Mouse (Mus musculus): ENCODE measurements at regions not wholly inside any gene's neighbourhood (a gene's known extent, or its start where the extent isn't known, plus 50 kb on each side); places are given as distances from the start of the nearest gene placed in this dataset.

DNA sequence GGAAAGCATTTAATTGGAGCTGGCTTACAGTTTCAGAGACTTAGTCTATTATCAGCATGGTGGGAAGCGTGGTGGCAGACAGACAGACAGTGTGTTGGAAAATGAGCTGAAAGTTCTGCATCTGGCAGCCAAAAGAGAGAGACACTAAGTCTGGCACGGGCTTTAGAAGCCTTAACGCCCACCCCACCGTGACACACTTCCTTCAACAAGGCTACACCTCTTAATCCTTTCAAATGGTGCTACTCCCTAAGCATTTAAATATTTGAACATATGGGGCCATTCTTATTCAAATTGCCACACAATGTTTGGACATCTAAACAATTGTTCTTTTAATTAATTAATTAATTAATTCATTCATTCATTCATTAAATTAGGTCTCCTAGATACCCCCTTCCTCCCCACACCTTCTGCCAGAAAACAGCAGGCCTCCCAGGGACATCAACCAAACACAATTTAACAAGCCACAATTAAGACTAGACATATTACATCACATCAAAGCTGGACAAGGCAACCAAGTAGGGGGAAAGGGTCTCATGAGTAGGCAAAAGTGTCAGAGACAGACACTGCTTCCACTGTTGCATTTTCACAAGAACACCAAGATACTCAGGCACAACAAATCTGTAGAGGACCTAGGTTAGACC is 135.4 kb upstream of the Ptbp2 start:
- Histone ChIP-seq H3K27me3 (ENCODE audit: control insufficient read depth, insufficient read depth, low read length) (no peaks in the 10 kb centered on the region), H3K9ac (ENCODE audit: low read length) (no peak overlapping the region), H3K27ac (ENCODE audit: low read length) (no peak overlapping the region), H3K4me2 (ENCODE audit: low read depth, low read length) (no peak overlapping the region), H3K4me1 (ENCODE audit: control insufficient read depth, insufficient read depth, low read length) (no peaks in the 10 kb centered on the region), H3K9me3 (replicated peaks; ENCODE audit: control insufficient read depth, low read length) (no peaks in the 10 kb centered on the region), H3K36me3 (ENCODE audit: control insufficient read depth, insufficient read depth) (no peaks in the 10 kb centered on the region), H3K4me3 (ENCODE audit: low read length) (no peak overlapping the region)
- WGBS: 81% methylated on average over 4 of the region's 4 CpGs
- ATAC-seq (replicated peaks; ENCODE audit: extremely low read depth, insufficient read depth, low FRiP score): no peak

DNA sequence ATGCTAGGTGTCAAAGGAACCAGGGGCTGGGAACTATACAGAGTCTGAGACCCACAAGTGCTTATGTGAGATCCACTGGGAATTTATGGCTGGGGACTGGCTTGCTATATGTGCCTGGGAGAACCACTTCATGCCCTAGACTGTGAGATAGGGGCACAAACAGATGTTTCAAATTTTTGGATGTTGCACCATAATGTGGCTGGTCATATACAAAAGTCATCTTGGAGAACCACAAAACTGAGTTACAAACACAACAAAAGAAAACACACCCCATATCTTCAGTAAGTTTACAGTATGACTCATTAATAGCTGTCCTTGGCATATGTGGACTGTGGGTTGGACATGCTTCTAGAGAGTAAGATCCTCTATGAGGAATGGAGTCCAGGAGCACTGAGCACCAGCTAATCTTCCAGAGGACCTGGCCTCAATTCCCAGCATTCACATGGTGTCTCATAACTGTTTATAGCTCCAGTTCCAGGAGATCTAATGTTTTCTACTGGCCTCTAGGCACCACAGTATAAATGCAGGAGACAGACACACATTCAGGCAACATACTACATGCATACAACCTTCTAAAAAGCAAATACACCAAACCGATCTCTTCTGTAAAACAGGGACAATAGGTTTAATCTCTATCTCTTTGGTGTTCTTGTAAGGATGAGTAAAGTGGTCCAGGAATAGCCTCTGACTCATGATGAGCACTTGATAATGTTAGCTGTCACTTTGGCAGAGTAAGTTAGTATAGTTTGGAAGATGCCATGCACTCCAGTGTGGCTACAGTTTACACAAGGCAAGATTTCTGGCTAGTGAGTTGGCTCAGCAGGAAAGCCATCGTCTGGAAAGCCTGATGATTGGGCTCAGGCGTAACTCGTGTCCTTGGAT is 132.0 kb upstream of the Ptbp2 start:
- Histone ChIP-seq H3K4me1 (ENCODE audit: control insufficient read depth, insufficient read depth, low read length) (no peaks in the 10 kb centered on the region), H3K9ac (ENCODE audit: low read length) (no peak overlapping the region), H3K27ac (ENCODE audit: low read length) (no peak overlapping the region), H3K9me3 (replicated peaks; ENCODE audit: control insufficient read depth, low read length) (no peaks in the 10 kb centered on the region), H3K4me3 (ENCODE audit: low read length) (no peak overlapping the region), H3K27me3 (ENCODE audit: control insufficient read depth, insufficient read depth, low read length) (no peaks in the 10 kb centered on the region), H3K36me3 (ENCODE audit: control insufficient read depth, insufficient read depth) (no peaks in the 10 kb centered on the region), H3K4me2 (ENCODE audit: low read depth, low read length) (no peak overlapping the region)
- ATAC-seq (replicated peaks; ENCODE audit: extremely low read depth, insufficient read depth, low FRiP score): no peak
- 51% methylated on average over 4 of the region's 4 CpGs for WGBS

DNA sequence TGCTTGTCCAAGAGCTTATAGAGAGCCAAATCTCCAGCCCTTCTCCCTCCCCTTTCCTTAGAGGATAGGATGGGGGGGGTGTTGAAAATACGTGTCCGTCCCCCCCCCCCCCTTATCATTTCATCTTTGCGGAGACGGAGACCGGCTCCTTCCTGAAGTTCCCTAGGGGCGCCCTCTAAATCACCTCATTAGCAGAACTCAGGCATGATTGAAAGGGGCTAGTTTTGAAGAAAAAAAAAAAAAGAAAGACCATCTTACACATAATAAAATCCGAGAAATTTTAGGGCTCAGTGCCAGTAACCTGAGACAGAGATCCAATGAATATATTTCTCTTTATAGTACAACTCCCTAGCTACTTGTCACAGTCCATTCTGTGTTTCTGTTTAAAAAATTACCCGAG is 127.3 kb upstream of the Ptbp2 start:
- 50% methylated on average over 8 of the region's 8 CpGs for WGBS
- no peaks in the 10 kb centered on the region for H3K27me3 ChIP-seq (ENCODE audit: control insufficient read depth, insufficient read depth, low read length)
- no peak for ATAC-seq (replicated peaks; ENCODE audit: extremely low read depth, insufficient read depth, low FRiP score)

DNA sequence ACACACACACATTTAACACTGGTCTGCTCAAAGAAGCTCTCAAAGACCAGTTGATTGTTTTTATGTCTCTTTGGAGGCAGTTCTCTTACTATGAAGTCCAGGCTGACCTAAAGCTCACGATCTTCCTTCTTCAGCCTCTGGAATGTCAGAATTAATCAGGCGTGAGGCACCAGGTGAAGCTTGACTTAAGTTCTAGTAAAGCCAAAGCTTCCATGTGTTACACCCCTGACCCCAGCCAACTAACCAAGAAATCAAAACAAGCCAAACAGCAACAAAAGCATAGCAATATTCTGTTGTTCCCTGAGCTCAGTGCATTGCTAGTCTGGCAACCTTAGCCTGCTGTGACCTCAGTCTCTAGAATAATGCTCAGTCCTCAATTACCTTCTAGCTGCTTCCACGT is 120.0 kb upstream of the Ptbp2 start:
- ATAC-seq (replicated peaks; ENCODE audit: extremely low read depth, insufficient read depth, low FRiP score): no peak
- WGBS: 74% methylated on average over 3 of the region's 3 CpGs
- Histone ChIP-seq H3K27me3 (ENCODE audit: control insufficient read depth, insufficient read depth, low read length) (no peaks in the 10 kb centered on the region), H3K9ac (ENCODE audit: low read length) (no peak overlapping the region), H3K4me3 (ENCODE audit: low read length) (no peak overlapping the region), H3K4me2 (ENCODE audit: low read depth, low read length) (no peak overlapping the region), H3K36me3 (ENCODE audit: control insufficient read depth, insufficient read depth) (no peaks in the 10 kb centered on the region), H3K9me3 (replicated peaks; ENCODE audit: control insufficient read depth, low read length) (no peaks in the 10 kb centered on the region), H3K27ac (ENCODE audit: low read length) (no peak overlapping the region), H3K4me1 (ENCODE audit: control insufficient read depth, insufficient read depth, low read length) (no peaks in the 10 kb centered on the region)

More for the DNA sequence above, 127.3 kb upstream of the Ptbp2 start:
- H3K4me3 ChIP-seq (ENCODE audit: low read length): no peak overlapping the region
- H3K4me1 ChIP-seq (ENCODE audit: control insufficient read depth, insufficient read depth, low read length): no peaks in the 10 kb centered on the region
- no peak overlapping the region for H3K9ac ChIP-seq (ENCODE audit: low read length)
- no peak overlapping the region for H3K27ac ChIP-seq (ENCODE audit: low read length)
- H3K9me3 ChIP-seq (replicated peaks; ENCODE audit: control insufficient read depth, low read length): no peaks in the 10 kb centered on the region
- no peaks in the 10 kb centered on the region for H3K36me3 ChIP-seq (ENCODE audit: control insufficient read depth, insufficient read depth)
- H3K4me2 ChIP-seq (ENCODE audit: low read depth, low read length): no peak overlapping the region

DNA sequence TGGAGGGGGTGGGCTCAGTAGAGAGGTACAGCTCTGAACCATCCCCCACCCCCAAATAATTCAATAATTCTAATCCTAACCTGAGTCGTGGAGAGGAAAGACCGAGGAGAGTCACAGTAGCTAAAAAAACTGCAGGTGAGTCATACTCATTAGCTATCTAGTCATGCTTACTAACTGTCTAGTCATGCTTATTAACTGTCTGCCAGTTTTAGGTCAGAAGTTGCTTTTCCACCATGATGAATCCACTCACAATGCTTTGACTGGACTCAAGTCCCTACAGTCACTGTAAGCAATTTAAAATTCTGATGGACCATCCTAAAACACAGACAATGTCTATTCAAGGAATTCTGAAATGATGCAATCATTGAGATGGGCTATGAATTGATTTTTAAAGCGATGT is 110.9 kb upstream of the Ptbp2 start:
- Histone ChIP-seq H3K4me3 (ENCODE audit: low read length) (no peak overlapping the region), H3K9me3 (replicated peaks; ENCODE audit: control insufficient read depth, low read length) (no peaks in the 10 kb centered on the region), H3K9ac (ENCODE audit: low read length) (no peak overlapping the region), H3K36me3 (ENCODE audit: control insufficient read depth, insufficient read depth) (no peaks in the 10 kb centered on the region), H3K27ac (ENCODE audit: low read length) (no peak overlapping the region), H3K4me2 (ENCODE audit: low read depth, low read length) (no peak overlapping the region), H3K4me1 (ENCODE audit: control insufficient read depth, insufficient read depth, low read length) (0 out of 2 replicates have a peak, but pooled peaks cover 5% of the 10 kb centered on the region), H3K27me3 (ENCODE audit: control insufficient read depth, insufficient read depth, low read length) (no peaks in the 10 kb centered on the region)
- 89% methylated on average over 3 of the region's 3 CpGs for WGBS
- no peak for ATAC-seq (replicated peaks; ENCODE audit: extremely low read depth, insufficient read depth, low FRiP score)

DNA sequence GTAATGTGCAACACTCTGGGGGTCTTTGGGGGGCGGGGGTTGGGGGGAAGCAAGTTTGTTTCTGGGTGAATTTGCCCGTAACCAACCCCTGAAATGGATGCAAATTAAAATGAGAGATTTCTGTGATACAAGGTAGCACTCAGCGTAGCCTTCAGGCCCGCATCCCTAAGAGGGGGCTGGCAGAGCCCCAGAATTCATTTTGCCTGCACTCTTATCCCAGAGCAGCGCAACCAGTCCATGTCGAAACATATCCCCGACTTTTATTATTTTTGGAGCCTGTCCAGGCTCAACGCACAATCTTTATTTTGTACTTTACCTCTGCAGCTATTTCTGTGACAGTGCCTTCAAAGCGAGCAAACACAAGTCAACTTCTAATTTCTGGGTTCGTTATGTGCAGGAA is 109.8 kb upstream of the Ptbp2 start:
- peak overlapping the region; percentile 40 for H3K4me3 ChIP-seq (ENCODE audit: low read length)
- 24% methylated on average over 10 of the region's 10 CpGs for WGBS
- no peak for ATAC-seq (replicated peaks; ENCODE audit: extremely low read depth, insufficient read depth, low FRiP score)

DNA sequence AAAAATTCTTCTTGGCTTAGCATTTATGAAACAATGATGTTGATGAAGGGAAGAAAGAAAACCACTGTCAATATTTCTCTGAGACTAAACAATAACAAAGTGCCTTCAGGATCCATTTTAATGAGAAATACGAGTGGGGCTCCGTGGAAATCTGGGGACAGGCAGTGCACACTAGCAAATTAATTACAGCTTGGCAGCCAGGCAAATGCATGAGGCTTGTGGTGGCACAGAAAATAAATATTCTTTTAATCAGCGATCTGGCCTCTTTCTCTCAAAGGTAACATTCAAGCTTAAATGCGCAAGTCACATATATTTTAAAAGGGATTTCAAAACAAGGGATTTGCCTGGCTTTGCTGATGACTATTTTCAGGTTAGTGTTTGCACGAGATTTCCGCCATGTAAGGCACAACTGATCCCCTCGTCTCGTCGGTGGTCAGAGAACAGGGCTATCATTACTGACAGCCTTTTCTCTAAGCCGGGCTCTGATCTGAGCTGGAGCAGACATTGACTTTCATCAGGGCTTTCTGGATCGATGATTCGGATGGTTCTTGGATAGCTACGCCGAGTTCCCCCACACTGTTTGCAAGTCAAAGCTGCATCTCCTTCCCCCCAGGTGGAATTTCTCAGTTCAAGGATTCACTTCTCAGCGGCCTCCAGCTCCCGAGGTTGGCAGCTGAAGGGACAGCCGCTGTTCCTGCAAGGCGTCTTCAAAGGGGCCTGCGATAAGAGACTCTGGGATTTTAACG is 109.1 kb upstream of the Ptbp2 start:
- no peaks in the 10 kb centered on the region for H3K9me3 ChIP-seq (replicated peaks; ENCODE audit: control insufficient read depth, low read length)
- no peaks in the 10 kb centered on the region for H3K36me3 ChIP-seq (ENCODE audit: control insufficient read depth, insufficient read depth)
- H3K4me2 ChIP-seq (ENCODE audit: low read depth, low read length): peak overlapping the region; percentile 65
- peak overlapping the region; percentile 40 for H3K4me3 ChIP-seq (ENCODE audit: low read length)
- no peak for ATAC-seq (replicated peaks; ENCODE audit: extremely low read depth, insufficient read depth, low FRiP score)
- peak overlapping the region; percentile 52 for H3K9ac ChIP-seq (ENCODE audit: low read length)
- WGBS: 18% methylated on average over 20 of the region's 20 CpGs
- 0 out of 2 replicates have a peak, but pooled peaks cover 5% of the 10 kb centered on the region for H3K4me1 ChIP-seq (ENCODE audit: control insufficient read depth, insufficient read depth, low read length)
- no peaks in the 10 kb centered on the region for H3K27me3 ChIP-seq (ENCODE audit: control insufficient read depth, insufficient read depth, low read length)
- no peak overlapping the region for H3K27ac ChIP-seq (ENCODE audit: low read length)

More for the DNA sequence above, 109.8 kb upstream of the Ptbp2 start:
- no peaks in the 10 kb centered on the region for H3K27me3 ChIP-seq (ENCODE audit: control insufficient read depth, insufficient read depth, low read length)
- H3K9me3 ChIP-seq (replicated peaks; ENCODE audit: control insufficient read depth, low read length): no peaks in the 10 kb centered on the region
- no peak overlapping the region for H3K27ac ChIP-seq (ENCODE audit: low read length)
- no peaks in the 10 kb centered on the region for H3K36me3 ChIP-seq (ENCODE audit: control insufficient read depth, insufficient read depth)
- no peak overlapping the region; the same call in 1 of the 2 replicates for H3K9ac ChIP-seq (ENCODE audit: low read length)
- 0 out of 2 replicates have a peak, but pooled peaks cover 5% of the 10 kb centered on the region for H3K4me1 ChIP-seq (ENCODE audit: control insufficient read depth, insufficient read depth, low read length)
- H3K4me2 ChIP-seq (ENCODE audit: low read depth, low read length): peak overlapping the region; percentile 65

DNA sequence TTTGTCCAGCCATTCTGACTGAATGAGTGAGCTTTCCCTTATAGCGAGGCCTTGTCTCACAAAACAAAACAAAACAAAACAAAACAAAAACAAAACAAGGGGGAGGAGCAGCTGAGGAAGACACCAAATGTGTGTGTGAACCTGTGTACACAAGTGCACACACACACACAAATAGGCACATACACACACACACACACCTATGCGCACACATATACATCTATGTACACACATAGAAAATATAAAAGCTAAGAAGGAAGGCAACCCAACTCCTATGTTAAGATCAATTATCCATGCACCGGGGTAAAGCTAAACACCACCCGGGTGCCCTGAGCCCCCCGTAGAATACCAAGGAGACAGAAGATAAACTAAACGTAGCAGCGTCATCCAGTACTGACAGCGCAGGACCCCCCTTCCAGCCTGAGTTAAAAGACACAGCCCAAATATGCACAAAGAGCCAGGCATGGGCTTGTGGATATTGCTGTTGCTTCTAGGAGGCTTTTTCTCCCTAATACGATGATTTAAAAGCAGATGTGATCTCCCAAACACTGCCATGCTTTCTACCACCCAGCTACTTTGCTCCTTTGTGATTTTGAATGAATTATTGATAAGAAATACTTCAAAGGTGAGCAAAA is 108.4 kb upstream of the Ptbp2 start:
- H3K27me3 ChIP-seq (ENCODE audit: control insufficient read depth, insufficient read depth, low read length): no peaks in the 10 kb centered on the region
- WGBS: 75% methylated on average over 9 of the region's 9 CpGs
- no peak for ATAC-seq (replicated peaks; ENCODE audit: extremely low read depth, insufficient read depth, low FRiP score)
- no peak overlapping the region for H3K9ac ChIP-seq (ENCODE audit: low read length)
- no peak overlapping the region for H3K4me2 ChIP-seq (ENCODE audit: low read depth, low read length)
- no peaks in the 10 kb centered on the region for H3K9me3 ChIP-seq (replicated peaks; ENCODE audit: control insufficient read depth, low read length)
- no peaks in the 10 kb centered on the region for H3K36me3 ChIP-seq (ENCODE audit: control insufficient read depth, insufficient read depth)
- no peak overlapping the region for H3K4me3 ChIP-seq (ENCODE audit: low read length)
- 0 out of 2 replicates have a peak, but pooled peaks cover 5% of the 10 kb centered on the region for H3K4me1 ChIP-seq (ENCODE audit: control insufficient read depth, insufficient read depth, low read length)
- H3K27ac ChIP-seq (ENCODE audit: low read length): no peak overlapping the region
